Mouse (Mus musculus) midbrain, embryonic 15.5 days (tissue): ENCODE measurements around the gene Usp12. TPM values are rescaled to one million over a fixed set of nuclear protein-coding genes. Genes with fewer than 3 reads are reported as not detected.
A peak's percentile ranks its signal among the peaks of the same experiment; 100 is the strongest.

Experiments
- ATAC-seq: fragments of 200-750 bp; cut with Nextera tagmentation; replicated peaks from 2 replicates; pipeline ENCODE4 v1.8.0; 2017; ENCODE audit warnings: moderate TSS enrichment
- H3K27ac ChIP-seq: fragments of 300-500 bp; sonication (generic); 2 replicates; pipeline ENCODE4 v1.5.1; 2015; ENCODE audit warnings: mild to moderate bottlenecking, inconsistent platforms
- H3K27me3 ChIP-seq: fragments of 300-500 bp; sonication (generic); replicated peaks from 2 replicates; pipeline ENCODE4 v1.6.1; 2015; ENCODE audit warnings: inconsistent platforms
- H3K36me3 ChIP-seq: fragments of 300-500 bp; sonication (generic); replicated peaks from 2 replicates; pipeline ENCODE4 v1.6.1; 2015; ENCODE audit warnings: inconsistent platforms
- H3K4me1 ChIP-seq: fragments of 300-500 bp; sonication (generic); 2 replicates; pipeline ENCODE4 v1.6.1; 2015; ENCODE audit warnings: inconsistent platforms
- H3K4me2 ChIP-seq: fragments of 300-500 bp; sonication (generic); 2 replicates; pipeline ENCODE4 v1.6.1; 2015; ENCODE audit warnings: inconsistent platforms, mild to moderate bottlenecking, moderate library complexity
- H3K4me3 ChIP-seq: fragments of 300-500 bp; sonication (generic); 2 replicates; pipeline ENCODE4 v1.5.1; 2015; ENCODE audit warnings: mild to moderate bottlenecking, inconsistent platforms
- H3K9ac ChIP-seq: fragments of 300-500 bp; sonication (generic); 2 replicates; pipeline ENCODE4 v1.6.1; 2015; ENCODE audit warnings: mild to moderate bottlenecking, inconsistent platforms
- H3K9me3 ChIP-seq: fragments of 300-500 bp; sonication (generic); 2 replicates; pipeline ENCODE4 v1.6.1; 2016; ENCODE audit warnings: inconsistent platforms
- WGBS: fragments of 180-500 bp; shearing (Covaris S2); methylation state at CpG from one replicate; pipeline ENCODE4 v1.1.7; 2015; ENCODE audit warnings: mixed read lengths; 5-methylcytosine and 5-hydroxymethylcytosine counted together
- polyA plus RNA-seq: library from polyadenylated mRNA; unstranded; fragments of >200 nt; fragmentation: Nextera tagmentation; extraction: Ambion mirVana; gene quantifications from 2 replicates; pipeline ENCODE4 v1.2.1, GENCODE M21; 2015

Gene Usp12
- polyA plus RNA-seq, 1 experiment from 2014 or later = 16.4 TPM

- H3K4me2 ChIP-seq = no peak overlapping the region
- no peaks in the 10 kb centered on the region for H3K9me3 ChIP-seq
- WGBS = 79% methylated on average over 4 of the region's 4 CpGs
- ATAC-seq = 0 out of 2 replicates have a peak, but pooled peaks have one; percentile 41
- H3K9ac ChIP-seq = no peak overlapping the region
- no peaks in the 10 kb centered on the region for H3K27me3 ChIP-seq
- no peaks in the 10 kb centered on the region for H3K4me1 ChIP-seq
- no peak overlapping the region for H3K27ac ChIP-seq
- H3K4me3 ChIP-seq = no peak overlapping the region
- no peaks in the 10 kb centered on the region for H3K36me3 ChIP-seq
These were observed 67.8 kb downstream of the Usp12 start for GRCm38 (mm10) chr5:146727006-146727405.

- 53% methylated on average over 3 of the region's 3 CpGs for WGBS
- H3K27ac ChIP-seq = no peak overlapping the region
- H3K9me3 ChIP-seq = no peaks in the 10 kb centered on the region
- H3K4me3 ChIP-seq = no peak overlapping the region
- H3K36me3 ChIP-seq = no peaks in the 10 kb centered on the region
- no peaks in the 10 kb centered on the region for H3K4me1 ChIP-seq
- no peak overlapping the region for H3K9ac ChIP-seq
- no peaks in the 10 kb centered on the region for H3K27me3 ChIP-seq
- no peak overlapping the region for H3K4me2 ChIP-seq
- ATAC-seq = 0 out of 2 replicates have a peak, but pooled peaks have one; percentile 35
These were observed 69.8 kb downstream of the Usp12 start for GRCm38 (mm10) chr5:146724956-146725355.

GRCm38 (mm10) chr5:146723452-146723851 is 71.4 kb downstream of the Usp12 start:
- no peak overlapping the region for H3K4me3 ChIP-seq
- H3K27me3 ChIP-seq = no peaks in the 10 kb centered on the region
- no peak overlapping the region for H3K4me2 ChIP-seq
- no peak for ATAC-seq
- WGBS = 90% methylated on average over 5 of the region's 5 CpGs
- H3K9me3 ChIP-seq = no peaks in the 10 kb centered on the region
- H3K27ac ChIP-seq = no peak overlapping the region
- H3K4me1 ChIP-seq = no peaks in the 10 kb centered on the region
- no peaks in the 10 kb centered on the region for H3K36me3 ChIP-seq
- H3K9ac ChIP-seq = no peak overlapping the region

- 83% methylated on average over 14 of the region's 14 CpGs for WGBS
- ATAC-seq = no peak
These were observed 72.6 kb downstream of the Usp12 start for GRCm38 (mm10) chr5:146722226-146722625.

GRCm38 (mm10) chr5:146719584-146720356 is 75.0 kb downstream of the Usp12 start:
- Histone ChIP-seq H3K27ac (no peak overlapping the region), H3K9me3 (no peaks in the 10 kb centered on the region), H3K9ac (no peak overlapping the region), H3K4me1 (no peaks in the 10 kb centered on the region), H3K4me3 (no peak overlapping the region), H3K27me3 (no peaks in the 10 kb centered on the region), H3K36me3 (no peaks in the 10 kb centered on the region), H3K4me2 (no peak overlapping the region)
- ATAC-seq = no peak
- WGBS = 84% methylated on average over 27 of the region's 27 CpGs

More at GRCm38 (mm10) chr5:146722226-146722625, 72.6 kb downstream of the Usp12 start:
- Histone ChIP-seq H3K36me3 (no peaks in the 10 kb centered on the region), H3K27ac (no peak overlapping the region), H3K4me2 (no peak overlapping the region), H3K4me3 (no peak overlapping the region), H3K4me1 (no peaks in the 10 kb centered on the region), H3K9ac (no peak overlapping the region), H3K27me3 (no peaks in the 10 kb centered on the region), H3K9me3 (no peaks in the 10 kb centered on the region)

- no peak for ATAC-seq
- Histone ChIP-seq H3K9ac (no peak overlapping the region), H3K27ac (no peak overlapping the region; the same call in 1 of the 2 replicates), H3K4me1 (peaks cover 10% of the 10 kb centered on the region), H3K9me3 (no peaks in the 10 kb centered on the region), H3K4me2 (no peak overlapping the region), H3K27me3 (no peaks in the 10 kb centered on the region), H3K4me3 (no peak overlapping the region), H3K36me3 (no peaks in the 10 kb centered on the region)
- WGBS = 89% methylated on average over 12 of the region's 12 CpGs
These were observed 81.0 kb downstream of the Usp12 start for GRCm38 (mm10) chr5:146713836-146714235.

- Histone ChIP-seq H3K9ac (no peak overlapping the region), H3K36me3 (no peaks in the 10 kb centered on the region), H3K4me3 (no peak overlapping the region), H3K27ac (peak overlapping the region; percentile 75), H3K27me3 (no peaks in the 10 kb centered on the region), H3K9me3 (no peaks in the 10 kb centered on the region), H3K4me2 (peak overlapping the region; percentile 2), H3K4me1 (peaks cover 10% of the 10 kb centered on the region)
- 16% methylated on average over 10 of the region's 10 CpGs for WGBS
- ATAC-seq = peak; percentile 77
These were observed 81.7 kb downstream of the Usp12 start for GRCm38 (mm10) chr5:146713088-146713487.

GRCm38 (mm10) chr5:146712282-146712918 is 82.4 kb downstream of the Usp12 start:
- 34% methylated on average over 18 of the region's 18 CpGs for WGBS
- Histone ChIP-seq H3K36me3 (no peaks in the 10 kb centered on the region), H3K27me3 (no peaks in the 10 kb centered on the region), H3K4me2 (peak overlapping the region; percentile 2), H3K4me1 (peaks cover 10% of the 10 kb centered on the region), H3K27ac (peak overlapping the region; percentile 75), H3K9ac (no peak overlapping the region), H3K4me3 (no peak overlapping the region), H3K9me3 (no peaks in the 10 kb centered on the region)
- peak; percentile 89 for ATAC-seq

- Histone ChIP-seq H3K27ac (no peak overlapping the region), H3K4me1 (peaks cover 14% of the 10 kb centered on the region), H3K4me3 (no peak overlapping the region), H3K36me3 (no peaks in the 10 kb centered on the region), H3K27me3 (no peaks in the 10 kb centered on the region), H3K9me3 (no peaks in the 10 kb centered on the region), H3K4me2 (no peak overlapping the region), H3K9ac (no peak overlapping the region)
- WGBS = 51% methylated on average over 3 of the region's 3 CpGs
- ATAC-seq = no peak
These were observed 85.4 kb downstream of the Usp12 start for GRCm38 (mm10) chr5:146709361-146709760.

GRCm38 (mm10) chr5:146705815-146706408 is 88.9 kb downstream of the Usp12 start:
- H3K27me3 ChIP-seq = no peaks in the 10 kb centered on the region
- H3K4me1 ChIP-seq = 0 out of 2 replicates have a peak, but pooled peaks cover 4% of the 10 kb centered on the region
- ATAC-seq = peak; percentile 66; the same call in 1 of the 2 replicates
- H3K4me3 ChIP-seq = no peak overlapping the region
- H3K27ac ChIP-seq = no peak overlapping the region
- 0 out of 2 replicates have a peak overlapping the region, but pooled peaks have one; percentile 18 for H3K4me2 ChIP-seq
- H3K9ac ChIP-seq = no peak overlapping the region
- no peaks in the 10 kb centered on the region for H3K9me3 ChIP-seq
- 13% methylated on average over 12 of the region's 12 CpGs for WGBS
- no peaks in the 10 kb centered on the region for H3K36me3 ChIP-seq

- Histone ChIP-seq H3K27me3 (no peaks in the 10 kb centered on the region), H3K4me2 (no peak overlapping the region), H3K36me3 (no peaks in the 10 kb centered on the region), H3K27ac (no peak overlapping the region), H3K4me3 (no peak overlapping the region), H3K9me3 (no peaks in the 10 kb centered on the region), H3K9ac (no peak overlapping the region), H3K4me1 (0 out of 2 replicates have a peak, but pooled peaks cover 4% of the 10 kb centered on the region)
- ATAC-seq = no peak
- WGBS = 80% methylated on average over 6 of the region's 6 CpGs
These were observed 89.4 kb downstream of the Usp12 start for GRCm38 (mm10) chr5:146705411-146705810.

GRCm38 (mm10) chr5:146704241-146704640 is 90.6 kb downstream of the Usp12 start:
- no peak overlapping the region for H3K4me3 ChIP-seq
- H3K9ac ChIP-seq = no peak overlapping the region
- 93% methylated on average over 4 of the region's 4 CpGs for WGBS
- no peak overlapping the region for H3K27ac ChIP-seq
- H3K4me1 ChIP-seq = 0 out of 2 replicates have a peak, but pooled peaks cover 4% of the 10 kb centered on the region
- no peaks in the 10 kb centered on the region for H3K27me3 ChIP-seq
- no peaks in the 10 kb centered on the region for H3K36me3 ChIP-seq
- no peak overlapping the region for H3K4me2 ChIP-seq
- no peaks in the 10 kb centered on the region for H3K9me3 ChIP-seq
- ATAC-seq = no peak
